Mouse (Mus musculus): Measurements from ENCODE around the gene Tub. TPM values are rescaled to one million over a fixed set of nuclear protein-coding genes. Genes with fewer than 3 reads are reported as not detected.
A peak's percentile ranks its signal among the peaks of the same experiment; 100 is the strongest.

Tub gene
- total RNA-seq, 4 experiments from 2014 or later = 0.24 to 0.52 (median 0.31) TPM

GRCm38 (mm10) chr7:109029961-109030465 lies 79.9 kb downstream of the Tub start:
- no peak for DNase-seq (ENCODE audit: low spot score in 2 of 2)

GRCm38 (mm10) chr7:109031331-109031730 lies 81.2 kb downstream of the Tub start:
- DNase-seq (ENCODE audit: low spot score in 2 of 2) = no peak

GRCm38 (mm10) chr7:109032054-109032453 lies 81.9 kb downstream of the Tub start:
- no peak for DNase-seq (ENCODE audit: low spot score in 2 of 2)

DNA sequence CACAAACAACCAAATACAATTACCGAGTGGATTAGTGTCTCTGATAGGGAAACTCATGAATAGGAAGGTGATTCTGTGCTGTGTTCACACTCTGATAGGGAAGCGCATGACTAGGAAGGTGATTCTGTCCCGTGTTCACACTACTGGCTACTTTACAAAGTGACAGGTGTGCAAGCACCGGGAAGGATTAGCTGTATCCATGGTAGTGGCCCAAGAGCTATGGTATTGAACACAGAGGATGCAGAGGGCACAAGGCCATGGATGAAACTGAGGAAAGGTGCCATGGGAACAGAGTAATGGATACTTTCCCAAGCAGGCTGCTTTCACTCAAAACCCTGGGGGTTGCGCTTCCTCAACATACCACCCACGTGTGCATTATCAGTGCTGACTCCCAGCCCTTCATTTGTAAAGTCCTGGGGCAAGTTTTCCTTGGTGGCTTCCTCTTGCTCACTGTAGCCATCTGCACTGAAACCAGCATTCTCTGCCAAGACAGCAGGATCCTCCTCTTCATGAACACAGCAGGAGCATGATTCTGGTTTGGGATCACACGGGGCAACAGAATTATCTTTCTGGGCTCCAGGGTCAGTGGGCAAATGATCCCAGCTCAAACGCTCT lies 88.1 kb downstream of the Tub start:
- no peak for DNase-seq (ENCODE audit: low spot score in 2 of 2)

DNA sequence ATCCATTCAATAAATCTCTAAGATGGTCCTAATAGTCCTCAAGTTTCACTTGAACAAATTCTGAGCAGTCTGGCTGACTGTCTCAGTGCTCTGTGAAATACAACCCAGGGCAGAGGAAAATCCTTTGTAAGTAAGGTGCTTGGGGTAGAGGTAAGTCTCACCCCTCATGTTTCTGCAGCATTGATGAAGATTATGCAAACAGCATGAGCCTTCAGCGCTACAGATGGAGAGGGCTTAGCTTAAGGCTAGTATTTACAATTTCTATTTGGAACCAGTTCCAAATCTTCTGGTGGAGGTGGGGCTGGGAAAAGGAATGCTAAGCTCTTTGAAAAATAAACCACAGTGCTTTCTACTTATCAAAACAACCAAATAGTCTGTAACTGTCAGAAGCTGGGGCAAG lies 88.8 kb downstream of the Tub start:
- DNase-seq (ENCODE audit: low spot score in 2 of 2) = no peak

DNA sequence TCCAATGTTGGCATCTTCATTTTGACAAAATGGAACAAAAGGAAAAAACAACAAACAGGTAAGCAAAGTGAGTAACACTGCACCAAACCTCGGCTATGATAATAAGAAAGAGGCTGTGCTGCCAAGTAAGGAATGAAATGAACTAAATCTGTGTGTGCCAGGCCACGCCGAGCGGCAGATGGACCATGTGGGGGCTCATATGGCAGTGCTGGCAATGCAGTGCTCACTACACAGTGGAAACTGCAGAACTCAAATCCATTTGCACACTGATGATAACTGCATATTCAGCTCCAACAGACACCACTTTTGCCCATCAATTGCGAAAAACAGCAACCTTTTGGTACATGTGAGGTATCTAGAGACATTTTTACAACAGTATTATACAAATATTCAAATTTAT lies 89.3 kb downstream of the Tub start:
- no peak for DNase-seq (ENCODE audit: low spot score in 2 of 2)

DNA sequence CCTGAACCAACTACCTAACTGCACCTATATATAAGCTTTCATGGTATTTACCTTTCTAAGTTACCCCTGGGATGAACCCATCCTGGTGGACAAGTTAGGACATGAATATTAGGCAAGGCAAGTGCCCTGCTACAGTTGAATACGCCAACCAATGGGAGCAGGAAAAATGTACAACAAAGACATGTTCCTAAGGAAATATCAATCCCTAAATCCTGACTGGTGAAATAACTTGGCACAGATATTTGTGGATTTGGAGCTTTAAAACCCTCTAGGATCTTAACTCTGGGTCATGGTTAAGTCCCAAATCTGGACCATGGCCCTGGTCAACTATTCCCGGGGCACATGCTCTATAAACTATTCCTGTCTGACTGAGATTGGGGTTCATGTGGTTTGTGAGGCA lies 95.7 kb downstream of the Tub start:
- no peak for DNase-seq (ENCODE audit: low spot score in 2 of 2)

GRCm38 (mm10) chr7:109050831-109051230 lies 100.7 kb downstream of the Tub start:
- DNase-seq (ENCODE audit: low spot score in 2 of 2) = no peak

GRCm38 (mm10) chr7:109059536-109059935 lies 109.4 kb downstream of the Tub start:
- DNase-seq (ENCODE audit: low spot score in 2 of 2) = no peak

- no peak for DNase-seq (ENCODE audit: low spot score in 2 of 2)
These were observed 119.5 kb downstream of the Tub start for GRCm38 (mm10) chr7:109069641-109070040.

GRCm38 (mm10) chr7:109072326-109072725 lies 122.2 kb downstream of the Tub start:
- DNase-seq (ENCODE audit: low spot score in 2 of 2) = no peak

DNA sequence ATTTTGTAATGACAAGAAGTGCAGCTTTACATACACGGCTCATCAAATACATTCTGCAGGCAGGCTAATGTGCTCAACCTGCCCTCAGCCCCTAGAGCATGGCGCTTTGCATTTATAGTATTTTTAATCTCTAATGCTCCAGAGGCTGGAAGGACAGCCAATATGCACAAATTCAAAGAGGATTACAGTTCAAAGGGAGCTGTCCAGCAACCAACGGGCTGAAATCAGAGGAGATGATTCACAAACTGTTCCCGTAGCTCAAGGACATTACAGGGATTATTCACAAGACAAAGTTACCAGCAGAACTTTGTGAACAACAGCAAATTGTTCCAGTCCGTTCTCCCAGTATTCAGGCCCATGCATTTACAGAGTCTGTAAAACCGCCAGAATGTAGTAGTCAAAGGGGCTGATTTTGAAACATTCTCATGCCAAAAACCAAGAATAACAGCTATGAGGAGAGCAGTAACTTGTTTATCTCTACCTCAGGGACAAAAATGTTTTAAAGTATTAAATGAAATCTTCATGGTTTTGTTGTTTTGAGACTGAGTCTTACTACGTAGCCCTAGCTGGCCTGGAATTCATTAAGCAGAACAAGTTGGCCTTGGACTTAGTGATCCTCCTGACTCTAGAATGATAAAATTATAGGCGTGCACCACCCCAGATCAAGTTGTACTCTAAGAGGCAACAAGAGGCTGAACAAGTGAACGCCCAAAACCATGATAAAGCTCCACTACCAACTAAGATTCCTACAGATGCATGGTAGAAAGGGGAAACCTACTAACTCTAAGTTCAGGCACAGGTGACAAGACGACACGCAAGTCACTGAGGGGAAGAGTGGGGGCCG lies 132.4 kb downstream of the Tub start:
- DNase-seq (ENCODE audit: low spot score in 2 of 2) = no peak

DNA sequence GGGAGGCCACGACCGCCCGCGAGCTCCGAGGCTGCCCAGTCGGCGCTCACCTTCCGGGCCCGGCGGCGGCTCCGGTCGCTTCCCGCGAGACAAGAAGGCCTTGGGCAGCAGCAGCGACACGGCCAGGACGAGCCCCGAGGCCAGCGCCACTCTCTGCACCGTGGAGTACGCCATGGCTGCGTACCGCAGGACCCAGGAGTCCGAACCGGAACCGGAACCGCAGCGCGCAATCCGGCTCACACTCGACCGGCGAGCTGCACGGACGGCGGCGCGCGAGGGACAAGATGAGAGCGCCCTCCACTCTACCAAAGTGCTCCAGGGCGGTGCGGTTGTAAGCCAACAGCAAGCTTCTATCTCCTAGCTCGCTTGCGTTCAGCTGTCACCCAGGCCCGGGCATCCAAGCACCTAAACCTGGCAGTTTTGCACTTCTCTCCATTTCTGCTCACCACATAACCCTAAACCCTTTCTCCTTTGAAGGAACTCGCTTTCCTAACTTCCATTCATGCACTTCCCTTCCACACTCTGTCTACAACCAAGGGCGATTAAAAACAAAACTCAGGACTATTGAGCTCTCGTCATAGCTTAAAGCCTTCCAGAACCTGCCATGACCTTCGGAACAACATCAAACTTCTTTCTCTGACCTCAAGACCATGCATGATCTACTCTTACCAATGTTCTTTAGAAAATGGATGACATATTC lies 133.1 kb downstream of the Tub start, which contains the start of gene Ric3:
Ric3 (minus strand) TSS at position 219 of the 700 bp plus-strand sequence.
- DNase-seq (ENCODE audit: low spot score in 2 of 2) = peak; percentile 14 to 33

DNA sequence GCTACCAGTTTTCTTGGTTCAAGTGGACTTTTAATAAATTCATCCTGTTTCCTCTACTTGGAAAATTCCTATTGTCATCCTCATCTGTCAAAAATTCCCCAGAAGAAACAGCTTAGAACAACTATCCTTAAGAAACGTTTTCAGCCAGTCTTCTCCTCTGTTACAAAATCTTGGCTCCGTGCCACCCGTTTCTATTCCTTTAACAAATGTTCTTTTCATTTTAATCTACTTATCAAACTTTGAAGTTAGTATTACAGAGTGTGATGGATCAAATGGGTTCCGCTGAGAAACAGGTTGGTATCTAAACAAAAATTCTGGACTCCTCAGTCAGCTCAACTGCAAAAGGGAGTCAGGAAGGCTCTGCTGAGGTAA lies 133.7 kb downstream of the Tub start:
- no peak for DNase-seq (ENCODE audit: low spot score in 2 of 2)

Other genes with a start within 250 kb of the Tub start
- not detected for gene Olfr512, start 237.0 kb upstream of the Tub start, total RNA-seq (2022)
- gene Olfr513, start 199.4 kb upstream of the Tub start, total RNA-seq (2022) = under 1 TPM in 1 of 4 experiments, not detected in 3; 0.27 TPM
- gene Olfr514, start 124.3 kb upstream of the Tub start, total RNA-seq (2022) = not detected
- gene Olfr516, start 99.8 kb upstream of the Tub start, total RNA-seq (2022) = not detected
- gene Olfr517, start 78.0 kb upstream of the Tub start, total RNA-seq (2022) = not detected
- gene Olfr518, start 65.3 kb upstream of the Tub start, total RNA-seq (2022) = not detected
- gene Olfr519, start 55.9 kb upstream of the Tub start, total RNA-seq (2022) = not detected
- 1 to 10 TPM; 1.3 to 2.5 (median 1.8) TPM for gene Nlrp10, start 20.2 kb upstream of the Tub start, total RNA-seq (2022)
- gene Eif3f, start 15.9 kb upstream of the Tub start, total RNA-seq (2022) = 100 to 1,000 TPM; 111 to 136 (median 121) TPM
- 1 to 10 TPM; 1.7 to 3.5 (median 2.3) TPM for gene Ric3, start 133.0 kb downstream of the Tub start, total RNA-seq (2022)
- 1 to 10 TPM; 1.5 to 1.9 (median 1.8) TPM for gene Lmo1, start 224.9 kb downstream of the Tub start, total RNA-seq (2022)

Data from gastrocnemius, adult 8-10 months (tissue).